Mouse (Mus musculus) heart, postnatal 0 days (tissue): ENCODE measurements around the gene Phactr1.

Source experiments
- CTCF ChIP-seq: IDR thresholded peaks from 2 replicates; pipeline ENCODE4 v1.5.1; 2016; ENCODE audit warnings: antibody characterized with exemption, control low read depth, low read depth
- EP300 ChIP-seq: IDR thresholded peaks from 2 replicates; pipeline ENCODE4 v1.6.1; 2016; ENCODE audit warnings: antibody characterized with exemption, low read depth

DNA sequence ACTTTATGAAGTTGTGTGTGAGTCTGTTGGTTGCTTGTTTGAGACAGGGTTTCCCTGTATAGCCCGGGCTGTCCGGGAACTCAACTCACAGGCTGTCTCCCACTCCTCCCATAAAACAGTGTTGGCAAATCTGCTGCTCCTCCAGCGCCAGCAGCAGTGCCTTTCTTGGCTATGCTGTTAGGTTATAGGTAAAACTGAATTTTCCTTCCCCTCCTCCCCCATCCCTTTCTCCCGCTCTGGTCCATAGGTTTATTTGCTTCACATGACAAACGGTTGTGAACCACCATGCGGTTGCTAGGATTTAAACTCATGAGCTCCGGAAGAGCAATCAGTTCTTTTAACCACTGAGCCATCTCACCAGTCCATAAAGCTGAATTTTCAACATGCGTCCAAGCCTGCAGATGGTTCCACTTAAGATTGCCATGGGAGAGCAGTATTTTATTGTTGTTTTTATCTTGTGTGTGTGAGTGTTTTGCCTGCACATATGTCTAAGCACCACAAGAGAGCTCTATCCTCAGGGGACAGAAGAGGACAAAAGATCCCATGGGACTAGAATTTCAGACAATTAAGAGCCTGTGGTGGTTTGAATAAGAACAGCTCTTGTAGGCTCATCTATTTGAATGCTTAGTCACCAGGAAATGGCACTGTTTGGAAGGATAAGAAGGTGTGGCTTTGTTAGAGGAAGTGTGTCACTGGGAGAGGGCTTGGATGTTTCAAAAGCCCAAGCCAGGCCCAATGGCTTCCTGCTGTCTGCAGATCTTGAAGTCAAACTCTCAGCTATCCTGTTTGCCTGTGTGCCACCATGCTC lies 503.0 kb downstream of the Phactr1 start:
- no peak for TF ChIP-seq CTCF
- no peak for TF ChIP-seq EP300
